Mouse (Mus musculus) left cerebral cortex, postnatal 10 days (tissue): ENCODE results near the gene Slc22a14. TPM values are rescaled to one million over a fixed set of nuclear protein-coding genes. Genes with fewer than 3 reads are reported as not detected.
"Not testable (repeated sequence)": the region's sequence is repeated elsewhere in the genome, so short reads cannot be mapped to it uniquely, and the experiment has no call there.

ENCODE experiments used
- DNase-seq, 2 experiments: peaks; one replicate each; pipeline ENCODE4 v3.0.0; 2021 to 2022; ENCODE audit warnings: low spot score in 2 of 2, mixed read lengths in 1 of 2; ENCODE audit errors: extremely low spot score in 1 of 2
- intact Hi-C: fragments of 180-260 bp; cut with DNase I; formaldehyde crosslinking; loops from one replicate; pipeline ENCODE4 v1.15.1; 2025
- total RNA-seq, 2 experiments: library from RNA; stranded (reverse); gene quantifications; 2 replicates each; pipeline ENCODE4 v1.2.3; 2021

Gene Slc22a14
- total RNA-seq, 2 experiments from 2014 or later = not detected

DNA sequence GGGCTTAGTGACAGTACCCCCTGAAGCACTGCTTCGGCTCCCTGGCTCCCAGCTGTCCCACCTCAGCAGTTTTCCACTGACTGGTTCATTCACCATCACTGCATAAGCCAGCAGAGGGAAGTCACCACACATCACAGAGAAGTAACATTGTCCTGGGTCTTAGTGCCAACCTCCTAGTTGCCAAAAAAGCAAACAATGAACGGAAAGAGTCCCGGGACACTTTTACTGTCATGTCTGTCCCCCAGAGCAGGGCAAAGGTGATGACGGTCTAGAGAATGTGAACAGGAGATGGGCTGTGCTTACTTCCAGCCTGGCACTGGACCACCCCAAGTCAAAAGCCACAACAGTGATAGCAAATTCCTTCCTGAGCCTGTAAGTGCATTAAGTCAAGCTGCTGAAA, 126.6 kb downstream of the Slc22a14 start:
- intact Hi-C loops = no loop called here
- no peak for DNase-seq

DNA sequence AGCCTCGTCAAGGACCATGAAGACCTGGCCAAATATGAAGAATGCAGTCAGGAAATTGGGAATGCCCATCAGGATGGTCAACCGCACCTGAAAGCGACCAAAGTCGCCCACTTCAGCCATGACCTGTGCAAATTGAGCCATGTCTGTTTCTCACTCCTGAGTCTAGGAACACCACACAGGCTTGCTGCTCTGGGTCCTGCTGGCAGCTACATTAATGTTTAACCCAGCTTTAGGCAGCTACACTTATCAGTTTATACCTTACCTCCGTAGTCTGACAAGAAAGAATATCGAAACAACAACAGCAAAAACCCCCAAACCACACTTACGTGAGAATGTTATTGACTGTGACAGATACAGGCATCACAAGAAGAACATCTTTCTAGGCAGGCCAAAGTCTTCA, 133.8 kb downstream of the Slc22a14 start:
- no peak for DNase-seq
- intact Hi-C loops = no loop called here

DNA sequence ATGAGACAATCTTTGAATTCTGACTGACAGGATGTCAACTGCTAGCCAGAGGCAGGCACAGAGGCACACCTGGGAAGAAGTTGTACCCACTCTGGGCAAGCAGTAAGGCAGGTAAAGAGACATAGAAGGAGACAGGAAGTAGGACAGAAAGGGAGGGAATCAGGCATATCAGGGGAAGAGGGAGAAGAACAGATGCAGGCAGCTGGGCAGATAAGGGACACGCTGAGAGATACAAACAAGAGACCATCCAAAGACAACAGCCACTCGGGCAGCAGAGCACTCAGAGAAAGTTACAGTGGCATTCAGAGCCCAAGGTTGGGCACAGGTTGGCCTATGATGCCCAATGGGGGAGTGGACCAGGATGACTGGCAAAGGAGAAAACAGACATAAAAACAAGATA, 134.5 kb downstream of the Slc22a14 start:
- DNase-seq = no peak

DNA sequence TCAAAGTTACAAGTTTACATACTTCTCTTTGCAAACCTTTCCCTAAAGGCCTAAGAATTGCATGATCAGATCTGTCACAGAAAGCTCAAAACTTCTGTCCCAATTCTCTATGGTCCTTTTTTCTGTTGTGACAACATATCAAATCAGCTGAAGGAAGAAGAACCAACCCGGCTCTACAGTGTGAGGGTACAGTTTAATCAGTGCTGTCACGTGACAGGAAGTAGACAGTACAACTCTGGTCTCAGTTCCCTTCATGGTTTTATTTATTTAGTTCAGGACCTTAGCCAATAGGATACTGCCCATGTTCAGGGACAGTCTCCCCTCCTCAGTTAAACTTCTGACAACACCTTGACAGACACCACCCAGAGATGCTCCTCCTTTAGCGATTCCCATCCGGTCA, 145.1 kb downstream of the Slc22a14 start:
- DNase-seq = no peak
- intact Hi-C loops = no loop called here

More for the DNA sequence above, 134.5 kb downstream of the Slc22a14 start:
- intact Hi-C loops = no loop called here

DNA sequence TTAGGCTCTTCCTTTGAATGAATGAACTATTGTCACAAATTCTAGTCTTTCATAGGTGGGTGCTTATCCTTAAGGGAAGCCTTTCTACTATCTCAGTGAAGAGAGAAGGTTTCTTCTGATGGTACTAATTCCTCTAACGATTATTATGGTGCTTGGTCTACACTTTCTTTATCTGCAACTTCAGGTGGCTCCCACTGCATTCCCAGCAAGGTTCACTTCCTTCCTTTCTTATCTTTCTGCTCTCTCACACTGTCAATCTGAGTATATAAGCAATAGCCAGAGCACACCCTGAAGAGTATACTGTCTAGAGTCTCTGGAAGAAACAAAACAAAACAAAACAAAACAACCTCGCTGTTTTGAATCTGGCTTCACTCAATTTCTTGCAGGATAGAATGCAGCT, 145.7 kb downstream of the Slc22a14 start:
- intact Hi-C loops = no loop called here
- DNase-seq = no peak

DNA sequence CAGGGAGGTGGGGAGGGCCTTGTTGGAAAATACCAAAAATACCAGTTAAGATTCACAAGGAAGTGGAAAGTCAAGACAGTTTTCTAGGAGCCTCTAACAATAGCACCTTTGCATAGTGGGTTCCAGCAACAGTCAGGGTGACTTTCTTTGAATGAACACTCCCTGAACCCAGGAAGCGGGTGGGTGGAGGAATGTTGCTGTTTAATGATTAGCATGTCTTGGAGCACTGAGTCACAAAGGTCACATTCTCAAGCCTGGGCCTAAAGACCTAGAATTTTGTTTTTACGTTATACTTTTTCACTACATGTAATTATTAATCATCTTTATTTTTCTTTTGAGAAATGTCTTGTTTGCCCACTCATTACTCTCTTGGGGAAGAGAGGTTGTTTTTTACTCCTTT, 150.0 kb downstream of the Slc22a14 start:
- intact Hi-C loops, DNase-seq: not testable (repeated sequence)

DNA sequence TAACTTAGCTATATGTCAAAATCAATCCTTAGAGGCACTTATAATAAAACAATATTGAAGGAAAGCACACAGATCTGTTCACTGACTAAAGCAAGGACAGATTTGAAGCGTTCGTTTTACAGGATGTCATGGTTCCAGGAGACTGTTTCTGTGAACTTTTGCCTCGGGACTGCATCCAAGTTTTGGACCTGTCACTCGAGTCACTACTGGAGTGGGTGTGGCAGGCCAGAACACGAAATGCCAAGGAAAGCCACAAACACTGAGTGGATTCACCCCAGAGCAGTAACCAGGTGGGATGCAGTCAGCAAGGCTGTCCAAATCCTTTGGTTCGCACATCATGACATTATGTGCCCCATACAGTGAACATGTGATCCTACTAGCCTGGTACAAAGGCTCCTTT, 150.8 kb downstream of the Slc22a14 start:
- DNase-seq = no peak
- intact Hi-C loops = no loop called here

DNA sequence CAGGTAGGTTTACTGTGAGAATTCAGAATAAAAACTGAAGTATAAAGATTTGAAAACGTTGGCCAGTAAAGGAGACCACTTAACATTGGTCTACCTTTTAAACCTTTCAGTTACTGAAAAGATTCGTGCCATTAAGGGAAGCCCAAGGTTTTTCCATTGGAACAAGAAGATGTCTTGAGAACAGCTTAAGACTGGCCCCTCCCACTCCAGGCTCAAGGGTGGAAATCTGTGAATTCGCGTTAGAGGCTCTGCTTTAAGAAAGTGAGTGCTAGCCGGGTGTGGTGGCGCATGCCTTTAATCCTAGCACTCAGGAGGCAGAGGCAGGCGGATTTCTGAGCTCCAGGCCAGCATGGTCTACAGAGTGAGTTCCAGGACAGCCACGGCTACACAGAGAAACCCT, 152.4 kb downstream of the Slc22a14 start:
- no peak for DNase-seq
- intact Hi-C loops = no loop called here

DNA sequence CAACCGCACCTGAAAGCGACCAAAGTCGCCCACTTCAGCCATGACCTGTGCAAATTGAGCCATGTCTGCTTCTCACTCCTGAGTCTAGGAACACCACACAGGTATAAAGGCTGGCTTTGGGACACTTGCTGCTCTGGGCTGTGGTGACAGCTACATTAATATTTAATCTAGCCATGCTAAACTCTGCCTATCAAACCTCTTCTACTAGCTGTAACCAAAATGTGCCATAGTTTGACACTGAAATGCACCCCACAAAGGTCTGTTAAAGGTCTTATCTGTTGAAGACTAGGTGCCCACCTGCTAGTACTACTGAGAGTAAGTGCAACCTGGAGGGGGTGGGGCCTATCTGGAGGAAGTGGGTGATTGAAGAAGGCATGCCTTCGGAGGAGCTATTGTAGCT, 156.4 kb downstream of the Slc22a14 start, which contains the start of gene Slc22a13:
TSS of gene Slc22a13 (minus strand) at position 101 of the 400 bp plus-strand sequence.
- no peak for DNase-seq
- intact Hi-C loops = no loop called here

DNA sequence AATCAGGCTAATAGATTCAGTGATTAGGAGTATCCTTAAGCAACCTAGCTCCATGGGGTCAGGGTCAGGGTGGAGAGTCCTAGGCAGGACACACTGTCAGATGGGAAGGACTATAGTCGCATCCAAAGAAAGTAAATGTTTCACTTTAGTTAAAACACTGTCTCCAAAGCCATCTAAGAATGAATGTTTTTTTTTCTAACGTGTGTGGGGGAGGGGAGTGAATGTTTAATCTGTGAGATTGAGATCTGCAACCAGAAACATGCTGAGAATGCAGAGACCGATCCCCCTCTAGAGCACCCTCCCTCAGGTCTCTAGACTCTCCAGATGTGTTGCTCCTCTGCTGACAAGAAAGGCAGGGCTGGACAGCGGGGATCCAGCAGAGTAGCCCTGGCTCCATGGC, 158.2 kb downstream of the Slc22a14 start:
- no peak for DNase-seq

DNA sequence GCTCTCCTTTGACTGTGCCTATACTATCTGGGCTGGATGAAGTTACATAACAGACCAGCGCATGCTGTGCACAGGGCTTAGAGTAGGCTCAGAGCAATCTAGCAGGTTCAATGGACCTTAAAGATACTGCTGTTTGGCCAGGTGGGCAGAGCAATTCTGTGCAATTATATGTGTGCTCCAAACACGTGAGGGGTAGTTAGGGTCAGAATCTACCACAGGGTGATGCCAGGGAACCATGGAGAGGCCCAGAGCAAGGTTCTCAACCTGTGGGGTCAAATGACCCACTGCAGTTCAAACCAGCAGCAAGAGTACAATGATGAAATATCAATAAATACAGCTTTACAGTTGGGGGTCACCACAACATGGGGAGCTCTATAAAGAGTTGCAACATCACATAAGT, 158.7 kb downstream of the Slc22a14 start:
- DNase-seq = no peak

More for the DNA sequence above, 158.2 kb downstream of the Slc22a14 start:
- intact Hi-C loops = no loop called here

DNA sequence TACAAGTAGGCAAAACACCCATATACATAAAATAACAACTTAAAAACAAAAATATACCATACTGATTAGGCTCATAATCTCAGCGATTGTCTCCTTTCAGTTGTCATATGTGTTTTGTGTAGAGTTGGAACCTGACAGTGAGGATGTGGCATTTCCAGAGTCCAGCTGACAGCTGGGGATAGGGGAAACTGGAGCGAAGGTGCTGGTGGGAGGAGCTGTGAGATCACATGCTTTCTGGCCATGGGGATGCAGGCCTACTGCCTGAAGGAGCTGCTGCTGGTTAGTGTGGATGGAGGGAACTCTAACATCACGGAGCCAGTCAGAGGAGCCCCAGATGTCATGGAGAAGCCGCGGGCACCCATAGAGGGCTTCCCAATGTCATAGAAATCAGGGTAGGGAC, 159.6 kb downstream of the Slc22a14 start:
- DNase-seq = no peak
- intact Hi-C loops = no loop called here

More for the DNA sequence above, 158.7 kb downstream of the Slc22a14 start:
- intact Hi-C loops = no loop called here

DNA sequence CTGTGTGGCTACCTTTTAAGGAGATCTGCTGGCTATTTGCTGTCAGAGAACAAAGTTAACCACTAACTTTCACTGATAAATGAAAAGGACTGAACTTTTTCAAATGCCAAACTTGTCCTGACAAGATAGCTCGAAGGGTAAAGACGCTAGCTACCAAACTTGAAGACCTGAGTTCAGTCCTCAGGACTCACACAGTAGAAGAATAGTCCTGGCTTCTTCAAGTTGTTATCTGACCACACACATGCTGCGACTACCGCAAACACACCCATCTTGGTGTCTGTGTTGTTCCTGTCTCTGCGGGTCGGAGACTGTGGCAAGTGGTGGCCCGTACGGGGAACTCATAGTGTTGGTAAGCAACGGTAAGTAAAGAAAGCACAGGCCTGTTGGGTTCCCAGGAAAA, 161.7 kb downstream of the Slc22a14 start:
- intact Hi-C loops = no loop called here
- DNase-seq = no peak

DNA sequence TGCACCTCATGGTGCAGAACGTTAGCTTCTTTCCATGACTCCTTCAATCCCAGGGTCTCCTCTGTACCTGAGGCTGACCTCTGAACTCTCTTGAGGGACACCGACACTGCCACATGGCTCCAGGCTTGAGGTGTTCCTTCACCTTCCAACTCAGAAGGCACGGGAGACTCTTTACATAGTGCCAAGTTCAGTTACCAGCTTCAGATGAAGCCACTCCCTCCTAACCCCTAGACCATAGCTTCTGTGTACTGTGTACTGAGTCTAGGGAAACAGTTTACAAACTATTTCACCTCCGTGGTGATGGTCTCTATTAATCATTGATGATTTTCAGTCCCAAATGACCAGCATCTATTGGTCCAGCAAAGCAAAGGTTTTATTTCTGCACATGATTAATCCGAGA, 163.7 kb downstream of the Slc22a14 start:
- intact Hi-C loops = no loop called here
- no peak for DNase-seq

DNA sequence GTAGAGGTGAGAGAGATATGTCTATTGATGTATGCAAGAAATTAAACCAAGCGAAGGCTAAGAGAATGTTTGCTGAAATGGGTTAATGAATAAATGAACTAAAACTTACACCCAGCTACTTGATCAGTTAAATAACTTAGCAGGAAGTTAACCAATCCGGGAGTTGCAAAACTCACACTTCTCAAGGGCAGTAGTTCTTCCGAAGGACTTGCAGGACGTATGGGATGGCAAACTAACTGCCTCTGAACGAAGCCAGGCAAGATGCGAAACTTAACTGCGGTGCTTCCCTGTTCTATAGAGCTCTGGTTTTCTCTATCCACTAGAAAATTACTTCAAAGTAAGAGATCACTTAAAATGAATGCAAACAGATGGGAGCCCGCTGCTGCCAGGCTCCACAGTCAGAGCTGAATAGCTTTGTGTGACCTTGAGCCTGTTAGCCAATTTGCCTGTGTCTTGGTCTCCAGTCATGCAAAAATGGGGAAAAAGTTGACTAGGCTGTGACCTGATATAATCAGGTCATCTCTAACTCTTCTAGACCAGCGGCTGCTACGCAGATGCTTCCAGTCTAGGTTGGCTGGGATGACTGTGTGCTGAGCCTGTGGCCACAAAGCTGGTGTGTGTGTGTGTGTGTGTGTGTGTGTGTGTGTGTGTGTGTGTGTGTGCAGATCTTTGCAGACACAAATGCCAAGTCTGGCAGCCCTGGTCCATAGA, 166.0 kb downstream of the Slc22a14 start:
- intact Hi-C loops = no loop called here
- no peak for DNase-seq

DNA sequence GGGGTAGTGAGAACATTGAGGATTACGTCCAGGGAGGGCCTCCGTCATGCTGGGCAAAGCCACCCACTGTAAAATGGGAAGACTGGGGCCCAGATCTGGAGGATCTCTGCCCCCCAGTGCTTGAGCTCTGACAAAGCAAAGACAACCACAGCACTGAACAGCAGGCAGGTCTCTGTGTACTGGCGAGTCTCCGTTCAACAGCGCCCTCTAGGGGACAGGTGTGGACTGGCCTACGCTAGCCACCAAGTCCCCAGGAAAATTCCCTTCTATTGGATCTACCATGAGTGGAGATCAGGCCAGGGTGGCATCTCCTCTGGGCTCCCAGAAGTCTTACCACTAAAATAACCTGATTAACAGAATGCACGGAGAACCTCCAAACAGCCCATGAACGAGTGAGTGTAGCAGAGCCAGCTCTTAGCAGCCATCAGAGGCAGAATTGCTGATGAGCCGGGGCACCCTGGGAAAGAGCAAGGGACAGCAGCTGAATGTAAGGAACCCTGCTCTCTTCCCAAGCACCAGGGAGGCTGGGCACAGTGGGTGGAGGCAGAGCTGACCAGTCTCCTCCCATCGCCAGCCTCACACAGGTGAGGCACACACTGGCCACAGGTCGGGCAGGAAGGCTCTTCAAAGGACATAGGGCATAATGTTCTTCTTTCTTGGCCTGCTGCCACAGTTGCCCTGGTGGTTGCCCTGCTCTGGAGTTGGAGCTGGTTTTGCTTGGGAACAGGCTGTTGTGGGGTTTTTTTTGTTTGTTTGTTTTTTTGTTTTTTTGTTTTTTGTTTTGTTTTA, 173.0 kb downstream of the Slc22a14 start:
- intact Hi-C loops = no loop called here
- DNase-seq = no peak

DNA sequence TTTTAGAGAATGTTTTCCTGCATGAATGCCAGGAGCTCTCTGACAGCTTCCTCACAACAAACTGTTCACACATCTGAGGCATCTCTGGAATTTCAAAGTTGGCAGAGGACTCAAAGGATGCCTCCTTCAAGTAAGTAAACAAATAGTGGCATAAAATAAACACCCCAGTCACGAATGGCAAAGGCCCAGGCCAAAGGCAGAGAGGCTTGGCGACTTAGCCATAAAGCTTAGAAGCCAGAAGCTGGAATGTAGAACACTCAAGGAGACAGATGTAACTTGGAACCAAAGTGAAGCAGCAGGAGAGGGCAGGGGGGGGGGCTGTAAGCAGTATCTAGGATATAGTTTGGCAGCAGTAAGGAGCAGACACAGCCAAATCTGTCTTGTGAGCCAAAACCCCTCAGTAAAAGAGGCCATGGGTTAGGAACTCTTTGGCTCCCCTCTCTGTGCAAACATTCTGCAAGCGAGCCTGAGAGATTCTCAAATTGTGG, 184.1 kb downstream of the Slc22a14 start:
- DNase-seq = peak in 1 of 2 experiments; percentile 7
- intact Hi-C loops = no loop called here

DNA sequence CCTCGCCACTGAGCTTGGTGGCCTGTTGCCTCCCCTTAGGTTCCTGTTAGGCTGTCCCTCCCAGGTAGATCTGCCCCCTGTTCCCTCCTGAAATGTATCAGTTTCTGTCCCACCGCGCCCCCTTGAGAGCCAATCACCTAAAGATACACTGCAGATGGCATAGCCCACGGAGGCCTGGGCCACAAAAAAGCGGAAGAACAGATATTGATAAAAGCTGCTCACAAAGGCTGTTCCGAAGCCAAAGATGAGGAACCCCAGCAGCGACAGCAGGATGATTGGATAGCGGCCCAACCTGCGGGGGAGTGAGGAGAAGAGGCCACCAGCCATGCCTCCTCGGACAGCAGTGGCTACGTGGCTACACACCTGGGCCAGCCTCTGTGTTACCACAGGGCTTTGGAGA, 186.1 kb downstream of the Slc22a14 start:
- DNase-seq = no peak
- intact Hi-C loops = no loop called here

DNA sequence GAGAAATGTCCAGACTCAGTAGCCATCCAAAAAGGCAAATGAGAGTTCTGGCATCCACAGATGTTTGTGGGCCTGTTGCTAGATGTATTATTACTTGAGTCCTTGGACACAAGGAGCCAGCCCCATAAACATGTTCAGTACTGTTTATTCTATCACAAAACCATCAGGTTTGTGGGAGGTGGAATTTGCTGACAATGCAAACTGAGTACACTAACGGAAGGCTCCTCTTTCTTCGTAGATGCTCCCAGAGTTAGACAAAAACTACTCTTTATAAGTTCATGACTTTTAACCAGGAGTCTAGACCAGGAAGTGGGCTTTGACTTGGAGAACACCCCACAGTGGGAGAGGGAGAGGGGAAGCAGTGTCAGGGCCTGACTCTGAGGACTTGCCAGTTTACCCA, 197.7 kb downstream of the Slc22a14 start:
- no peak for DNase-seq
- intact Hi-C loops = no loop called here

DNA sequence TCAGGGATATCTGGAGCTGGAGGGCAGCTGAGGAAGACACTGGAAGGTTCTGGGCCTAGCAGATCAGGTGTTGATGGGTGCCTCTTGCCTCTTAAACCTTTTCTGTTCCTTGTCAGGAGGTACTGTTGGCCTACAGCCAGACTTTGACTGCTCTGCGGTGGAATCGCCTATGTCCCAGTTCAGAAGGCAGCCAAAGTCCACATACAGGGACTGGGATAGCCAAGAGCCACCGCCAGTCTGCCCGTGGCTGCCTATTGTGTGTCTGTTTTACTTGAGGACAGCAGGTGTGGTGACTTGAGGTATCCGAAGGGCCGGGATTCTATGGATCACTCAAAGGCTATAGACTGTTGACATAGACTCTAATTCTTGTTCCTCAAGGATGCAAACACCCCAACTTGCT, 199.8 kb downstream of the Slc22a14 start:
- no peak for DNase-seq
- intact Hi-C loops = no loop called here
